Mouse (Mus musculus): ENCODE data around the gene Hoxd8. TPM values are rescaled to one million over a fixed set of nuclear protein-coding genes. Genes with fewer than 3 reads are reported as not detected.
A peak's percentile ranks its signal among the peaks of the same experiment; 100 is the strongest.

Hoxd8 gene
- total RNA-seq, 2 experiments from 2014 or later = not detected

GRCm38 (mm10) chr2:74685059-74685603 is 19.3 kb upstream of the Hoxd8 start:
- no peak for DNase-seq (ENCODE audit: low spot score in 2 of 2)

GRCm38 (mm10) chr2:74686301-74686987 is 18.0 kb upstream of the Hoxd8 start:
- DNase-seq (ENCODE audit: low spot score in 2 of 2) = peak; percentile 51 to 58

- DNase-seq (ENCODE audit: low spot score in 2 of 2) = no peak
Measured at GRCm38 (mm10) chr2:74686988-74687697, 17.3 kb upstream of the Hoxd8 start.

GRCm38 (mm10) chr2:74687698-74688555 is 16.5 kb upstream of the Hoxd8 start:
- no peak for DNase-seq (ENCODE audit: low spot score in 2 of 2)

- DNase-seq (ENCODE audit: low spot score in 2 of 2) = no peak
Measured at GRCm38 (mm10) chr2:74688795-74689573, 15.4 kb upstream of the Hoxd8 start.

- no peak for DNase-seq (ENCODE audit: low spot score in 2 of 2)
Measured at GRCm38 (mm10) chr2:74689574-74690337, 14.7 kb upstream of the Hoxd8 start.

- no peak for DNase-seq (ENCODE audit: low spot score in 2 of 2)
Measured at GRCm38 (mm10) chr2:74690338-74690716, 14.1 kb upstream of the Hoxd8 start.

- no peak for DNase-seq (ENCODE audit: low spot score in 2 of 2)
Measured at GRCm38 (mm10) chr2:74691022-74691951, 13.1 kb upstream of the Hoxd8 start, which contains the start of gene Hoxd10. TSS of gene Hoxd10 (plus strand) at chr2:74691924.

GRCm38 (mm10) chr2:74691995-74692807 is 12.2 kb upstream of the Hoxd8 start:
- DNase-seq (ENCODE audit: low spot score in 2 of 2) = no peak

GRCm38 (mm10) chr2:74692808-74693431 is 11.5 kb upstream of the Hoxd8 start:
- DNase-seq (ENCODE audit: low spot score in 2 of 2) = no peak

- no peak for DNase-seq (ENCODE audit: low spot score in 2 of 2)
Measured at GRCm38 (mm10) chr2:74693432-74693827, 11.0 kb upstream of the Hoxd8 start.

- no peak for DNase-seq (ENCODE audit: low spot score in 2 of 2)
Measured at GRCm38 (mm10) chr2:74694066-74694465, 10.3 kb upstream of the Hoxd8 start.

- no peak for DNase-seq (ENCODE audit: low spot score in 2 of 2)
Measured at GRCm38 (mm10) chr2:74695383-74695782, 9.0 kb upstream of the Hoxd8 start.

GRCm38 (mm10) chr2:74695813-74696430 is 8.5 kb upstream of the Hoxd8 start:
- DNase-seq (ENCODE audit: low spot score in 2 of 2) = no peak

GRCm38 (mm10) chr2:74696442-74697335 is 7.7 kb upstream of the Hoxd8 start:
- no peak for DNase-seq (ENCODE audit: low spot score in 2 of 2)

- DNase-seq (ENCODE audit: low spot score in 2 of 2) = no peak
Measured at GRCm38 (mm10) chr2:74697567-74698121, 6.8 kb upstream of the Hoxd8 start, which contains the start of gene Hoxd9. TSS of gene Hoxd9 (plus strand) at chr2:74697727.
